Mouse (Mus musculus) B cell, adult 2 months (primary cell): Measurements from ENCODE around the gene Vash1.

Source experiments
- DNase-seq, 2 experiments: peaks; one replicate each; pipeline ENCODE4 v3.0.0; 2022

Vash1 gene

GRCm38 (mm10) chr12:86724300-86724699, 45.8 kb downstream of the Vash1 start:
- no peak for DNase-seq

- no peak for DNase-seq
These were observed 47.2 kb downstream of the Vash1 start for GRCm38 (mm10) chr12:86725706-86726105.

- DNase-seq, result peak; percentile 100
These were observed 47.7 kb downstream of the Vash1 start, which contains the start of gene Angel1 for GRCm38 (mm10) chr12:86726120-86726640. Angel1 (minus strand) TSS chr12:86726460.

DNA sequence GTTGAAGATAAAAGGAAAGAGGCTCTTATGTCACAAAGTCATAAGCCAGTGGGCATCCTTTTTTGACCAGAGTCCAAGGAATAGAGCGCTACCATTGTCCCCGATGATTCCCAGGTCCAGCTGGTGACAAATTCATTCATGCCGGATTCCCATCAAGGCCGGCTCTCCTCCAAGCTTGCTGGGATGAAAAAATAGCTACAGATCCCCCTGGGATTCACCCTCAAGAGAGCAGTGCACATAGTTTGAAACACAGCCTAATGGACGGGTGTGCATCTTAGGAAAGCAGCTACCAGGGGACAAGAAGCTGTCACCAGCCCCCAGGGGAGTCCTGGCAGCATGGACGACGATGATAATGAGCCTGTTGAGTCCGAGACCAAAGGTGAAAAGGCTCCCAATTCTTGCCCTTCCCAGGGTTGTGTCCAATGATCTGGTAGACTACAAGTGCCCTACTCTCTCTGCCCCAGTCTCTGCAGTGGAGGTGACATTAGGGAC, 55.9 kb downstream of the Vash1 start, which contains the start of gene Lrrc74a:
TSS of gene Lrrc74a (plus strand) at position 51 of the 492 bp plus-strand sequence.
- no peak for DNase-seq
